8 mouse cellular contexts compared by ENCODE assay signal in genomic region chr7:114117444-114117905, GRCm38 (mm10). TPM values are rescaled to one million over a fixed set of nuclear protein-coding genes. Genes with fewer than 3 reads are reported as not detected.
DNase-seq lines count a peak whose midpoint lies in the region; ATAC-seq and TF ChIP-seq lines count a peak whose summit lies in the region.

Gene Rras2 (minus strand): TSS chr7:114117781.

- TF ChIP-seq POLR2A in cerebellum, adult 2 months (IDR thresholded peaks at IDR 0.05; ENCODE audit: borderline replicate concordance, insufficient read depth, low read length) = peak; percentile 80

- H3K9me3 ChIP-seq in E14TG2a.4 (ENCODE audit: low read length) = no peaks in the 10 kb centered on the region
- no peaks in the 10 kb centered on the region for H3K9me3 ChIP-seq in hindbrain, embryonic 10.5 days
- H3K9me3 ChIP-seq in lung, embryonic 15.5 days = no peaks in the 10 kb centered on the region

- TF ChIP-seq CTCF in E14TG2a.4 (conservative IDR thresholded peaks at IDR 0.05; ENCODE audit: low read length) = no peak
- TF ChIP-seq CTCF in cerebellum, adult 2 months (IDR thresholded peaks at IDR 0.05; ENCODE audit: borderline replicate concordance, insufficient read depth, low read depth, low read length) = no peak

- H3K27ac ChIP-seq in cerebellum, adult 2 months (ENCODE audit: insufficient read depth, low read length) = peak within 1 kb of the TSS; percentile 26; the same call in 1 of the 2 replicates
- peak within 1 kb of the TSS; percentile 93 for H3K27ac ChIP-seq in hindbrain, embryonic 10.5 days
- peak within 1 kb of the TSS; percentile 93 for H3K27ac ChIP-seq in lung, embryonic 15.5 days

- peak; percentile 99 for ATAC-seq in lung, embryonic 15.5 days (ENCODE audit: borderline replicate concordance, extremely low read depth, low FRiP score, low TSS enrichment)

- DNase-seq in cerebellum, adult 2 months = peak; percentile 86 to 88
- DNase-seq in frontal cortex, adult 2 months (ENCODE audit: extremely low spot score in 1 of 2, low spot score in 1 of 2) = peak; percentile 58 to 86
- DNase-seq in hindbrain, embryonic 10.5 days (ENCODE audit: low spot score) = peak; percentile 91
- peak; percentile 52 for DNase-seq in layer of hippocampus, adult 9-10 months (ENCODE audit: low spot score)
- peak; percentile 79 for DNase-seq in ovary, postnatal 10 days (ENCODE audit: low spot score)
- DNase-seq in thymus, postnatal 0 days (ENCODE audit: low spot score) = peak; percentile 90

- H3K4me1 ChIP-seq in E14TG2a.4 (replicated peaks; ENCODE audit: low read depth, low read length) = peaks cover 32% of the 10 kb centered on the region
- H3K4me1 ChIP-seq in cerebellum, adult 2 months (ENCODE audit: control insufficient read depth, insufficient read depth, low read length) = peaks cover 7% of the 10 kb centered on the region
- H3K4me1 ChIP-seq in hindbrain, embryonic 10.5 days (replicated peaks) = peaks cover 30% of the 10 kb centered on the region
- H3K4me1 ChIP-seq in lung, embryonic 15.5 days = peaks cover 14% of the 10 kb centered on the region

- peak within 1 kb of the TSS; percentile 76 for H3K4me2 ChIP-seq in lung, embryonic 15.5 days

- peak within 1 kb of the TSS; percentile 79 for H3K9ac ChIP-seq in lung, embryonic 15.5 days

- H3K4me3 ChIP-seq in E14TG2a.4 (replicated peaks; ENCODE audit: low read length) = peak within 1 kb of the TSS; percentile 88
- H3K4me3 ChIP-seq in cerebellum, adult 2 months (replicated peaks; ENCODE audit: insufficient read depth, low read depth, low read length) = peak within 1 kb of the TSS; percentile 58
- H3K4me3 ChIP-seq in hindbrain, embryonic 10.5 days = peak within 1 kb of the TSS; percentile 83
- peak within 1 kb of the TSS; percentile 83 for H3K4me3 ChIP-seq in lung, embryonic 15.5 days

- H3K36me3 ChIP-seq in E14TG2a.4 (ENCODE audit: insufficient read depth, low read length) = no peaks in the 10 kb centered on the region
- H3K36me3 ChIP-seq in hindbrain, embryonic 10.5 days = 0 out of 2 replicates have a peak, but pooled peaks cover 2% of the 10 kb centered on the region
- no peaks in the 10 kb centered on the region for H3K36me3 ChIP-seq in lung, embryonic 15.5 days

- WGBS in cerebellum, adult 2 months = under 1% methylated on average over 55 of the region's 55 CpGs
- under 1% methylated on average over 55 of the region's 55 CpGs for WGBS in hindbrain, embryonic 10.5 days
- WGBS in lung, embryonic 15.5 days = under 1% methylated on average over 55 of the region's 55 CpGs

- H3K27me3 ChIP-seq in E14TG2a.4 (ENCODE audit: insufficient read depth, low read length) = peaks cover 15% of the 10 kb centered on the region; the same call in 1 of the 2 replicates
- H3K27me3 ChIP-seq in cerebellum, adult 2 months (ENCODE audit: control insufficient read depth, insufficient read depth, low read length) = no peaks in the 10 kb centered on the region
- H3K27me3 ChIP-seq in hindbrain, embryonic 10.5 days (ENCODE audit: insufficient read depth, poor library complexity, severe bottlenecking) = peaks cover 12% of the 10 kb centered on the region; the same call in 1 of the 2 replicates
- no peaks in the 10 kb centered on the region; the same call in 1 of the 2 replicates for H3K27me3 ChIP-seq in lung, embryonic 15.5 days

RNA-seq across cellular contexts. Expression of gene Rras2, which starts in this region (rescaled TPM):
- polyA plus RNA-seq in cerebellum, adult 2 months (2012; rRNA removed) = 7.3 and 7.9 TPM in 2 replicates
- 19.0 and 19.6 TPM in 2 replicates for polyA plus RNA-seq in frontal cortex, adult 2 months (2012; rRNA removed)
- polyA plus RNA-seq in hindbrain, embryonic 10.5 days (2016; fragmentation: Nextera tagmentation; extraction: Ambion mirVana) = 21.0 and 27.3 TPM in 2 replicates
- polyA plus RNA-seq in lung, embryonic 15.5 days (2015; fragmentation: Nextera tagmentation; extraction: Ambion mirVana) = 40.7 and 43.3 TPM in 2 replicates
- polyA plus RNA-seq in thymus, postnatal 0 days (2015; fragmentation: Nextera tagmentation; extraction: Ambion mirVana) = 56.8 and 58.2 TPM in 2 replicates

Comparison
In these comparisons a context has a peak if more than half of its experiments do, and no peak if none do; other contexts are left out.
1. Peak in every context shown above with its lines: DNase-seq, ATAC-seq, H3K4me3 ChIP-seq and H3K27ac ChIP-seq.
2. H3K27ac ChIP-seq: peak in every context shown above with its lines; median percentile 93 in hindbrain, embryonic 10.5 days; 93 in lung, embryonic 15.5 days; 26 in cerebellum, adult 2 months.